Mouse (Mus musculus): ENCODE results near the gene Mcfd2. TPM values are rescaled to one million over a fixed set of nuclear protein-coding genes. Genes with fewer than 3 reads are reported as not detected.
"Not testable (repeated sequence)": the region's sequence is repeated elsewhere in the genome, so short reads cannot be mapped to it uniquely, and the experiment has no call there.

The Mcfd2 gene
- polyA plus RNA-seq, 1 experiment = not detected

- no peak for TF ChIP-seq CTCF (IDR thresholded peaks at IDR 0.05; ENCODE audit: insufficient read depth, low read depth, low read length)
- H3K4me3 ChIP-seq (ENCODE audit: insufficient read depth, low read depth, low read length) = no peak overlapping the region
- 83% methylated on average over 8 of the region's 8 CpGs for WGBS
- no peak overlapping the region for H3K27ac ChIP-seq (ENCODE audit: insufficient read depth, low read depth, low read length)
- peaks cover 12% of the 10 kb centered on the region for H3K4me1 ChIP-seq (ENCODE audit: control insufficient read depth, insufficient read depth, low read length)
Measured at GRCm38 (mm10) chr17:87306746-87307145, 41.0 kb upstream of the Mcfd2 start.

- TF ChIP-seq CTCF (IDR thresholded peaks at IDR 0.05; ENCODE audit: insufficient read depth, low read depth, low read length) (no peak), POLR2A (IDR thresholded peaks at IDR 0.05; ENCODE audit: insufficient read depth, low read depth, low read length) (no peak)
- H3K27ac ChIP-seq (ENCODE audit: insufficient read depth, low read depth, low read length) = no peak overlapping the region
- WGBS = 95% methylated on average over 8 of the region's 8 CpGs
- H3K4me3 ChIP-seq (ENCODE audit: insufficient read depth, low read depth, low read length) = no peak overlapping the region
- H3K4me1 ChIP-seq (ENCODE audit: control insufficient read depth, insufficient read depth, low read length) = peaks cover 12% of the 10 kb centered on the region
Measured at GRCm38 (mm10) chr17:87305065-87305464, 39.3 kb upstream of the Mcfd2 start.

DNA sequence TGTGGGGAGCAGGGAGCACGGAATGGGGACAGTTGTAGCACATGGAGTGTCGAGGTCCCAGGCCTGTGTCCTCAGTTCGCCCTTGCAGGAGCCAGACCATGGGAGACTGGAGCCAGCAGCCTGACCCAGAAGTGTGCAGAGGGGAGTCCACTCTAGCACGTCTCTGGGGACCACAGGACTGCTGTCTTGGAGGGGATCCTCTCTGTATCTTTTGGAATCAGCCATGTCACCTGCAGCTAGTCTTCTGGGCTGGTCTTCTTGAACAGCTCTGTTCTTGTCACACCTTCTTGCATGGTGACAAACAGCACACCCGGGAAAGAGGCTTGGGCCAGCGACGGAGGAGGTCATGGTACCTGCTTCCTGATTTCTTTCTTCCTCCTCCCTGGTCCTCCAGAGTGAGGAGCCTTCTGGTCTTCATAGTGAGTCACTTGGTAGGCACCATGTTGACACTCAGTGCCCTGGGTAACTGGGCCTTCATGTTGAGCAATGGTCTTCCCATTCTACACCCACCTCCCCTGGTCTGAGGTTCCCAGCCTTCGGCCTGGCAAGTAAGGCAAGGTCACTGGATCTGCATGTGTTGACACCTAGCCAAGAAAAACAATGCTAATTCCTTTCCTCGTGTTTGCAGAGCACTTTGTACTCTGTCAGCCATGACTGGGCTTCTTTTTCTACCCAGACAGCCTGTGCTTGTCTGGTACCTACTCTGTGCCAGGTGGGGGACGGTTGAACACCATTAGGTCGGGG, 38.6 kb upstream of the Mcfd2 start:
- Histone ChIP-seq H3K4me1 (ENCODE audit: control insufficient read depth, insufficient read depth, low read length) (peaks cover 7% of the 10 kb centered on the region), H3K27ac (ENCODE audit: insufficient read depth, low read depth, low read length) (no peak overlapping the region), H3K4me3 (ENCODE audit: insufficient read depth, low read depth, low read length) (no peak overlapping the region)
- no peak for TF ChIP-seq POLR2A (IDR thresholded peaks at IDR 0.05; ENCODE audit: insufficient read depth, low read depth, low read length)
- TF ChIP-seq CTCF (IDR thresholded peaks at IDR 0.05; ENCODE audit: insufficient read depth, low read depth, low read length) = no peak
- WGBS = 79% methylated on average over 11 of the region's 11 CpGs

DNA sequence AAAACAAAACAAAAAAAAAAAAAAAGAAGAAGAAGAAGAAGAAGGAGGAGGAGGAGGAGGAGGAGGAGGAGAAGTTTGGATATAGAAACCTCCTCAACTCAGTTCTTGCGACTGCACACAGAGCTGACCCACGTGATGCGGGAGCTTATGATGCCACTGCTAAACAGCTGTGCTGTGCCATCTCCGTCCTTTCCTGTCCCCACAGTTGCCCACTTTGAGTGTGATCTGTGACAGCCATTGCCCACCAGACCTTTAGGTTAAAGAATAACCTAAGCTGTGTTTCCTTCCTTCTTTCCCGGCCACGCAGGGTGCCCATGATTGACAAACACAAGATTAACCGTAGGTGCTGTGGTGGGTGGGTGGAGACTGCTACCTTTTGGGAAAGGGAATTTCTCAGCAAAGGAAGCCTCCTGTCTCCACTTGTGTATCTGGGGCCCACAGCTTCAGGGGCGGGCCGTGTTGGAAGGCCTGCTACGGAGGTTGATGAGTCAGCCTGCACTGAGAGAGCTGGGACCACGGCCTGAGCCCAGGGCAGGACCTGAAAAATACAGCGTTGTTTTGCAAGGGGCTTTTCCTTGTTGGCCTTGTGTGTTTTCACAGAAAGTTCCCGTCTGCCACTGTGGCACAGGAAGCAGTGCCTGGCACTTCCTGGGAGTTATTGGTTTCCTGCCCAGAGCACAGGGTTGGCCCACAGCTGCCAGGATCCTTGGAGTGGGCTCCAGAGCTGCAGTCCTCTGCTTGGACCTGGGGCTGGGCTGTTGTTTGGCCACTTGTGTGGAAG, 36.5 kb upstream of the Mcfd2 start:
- H3K4me1 ChIP-seq (ENCODE audit: control insufficient read depth, insufficient read depth, low read length) = peaks cover 7% of the 10 kb centered on the region; the same call in 1 of the 2 replicates
- H3K27ac ChIP-seq (ENCODE audit: insufficient read depth, low read depth, low read length) = no peak overlapping the region
- no peak overlapping the region for H3K4me3 ChIP-seq (ENCODE audit: insufficient read depth, low read depth, low read length)
- no peak for TF ChIP-seq CTCF (IDR thresholded peaks at IDR 0.05; ENCODE audit: insufficient read depth, low read depth, low read length)
- no peak for TF ChIP-seq POLR2A (IDR thresholded peaks at IDR 0.05; ENCODE audit: insufficient read depth, low read depth, low read length)
- WGBS = 67% methylated on average over 13 of the region's 13 CpGs

GRCm38 (mm10) chr17:87301607-87302006, 35.9 kb upstream of the Mcfd2 start:
- 78% methylated on average over 9 of the region's 9 CpGs for WGBS
- not testable (repeated sequence) for H3K27ac ChIP-seq (ENCODE audit: insufficient read depth, low read depth, low read length); H3K4me3 ChIP-seq (ENCODE audit: insufficient read depth, low read depth, low read length); H3K4me1 ChIP-seq (ENCODE audit: control insufficient read depth, insufficient read depth, low read length)

GRCm38 (mm10) chr17:87300340-87300739, 34.6 kb upstream of the Mcfd2 start:
- H3K27ac ChIP-seq (ENCODE audit: insufficient read depth, low read depth, low read length) = no peak overlapping the region

DNA sequence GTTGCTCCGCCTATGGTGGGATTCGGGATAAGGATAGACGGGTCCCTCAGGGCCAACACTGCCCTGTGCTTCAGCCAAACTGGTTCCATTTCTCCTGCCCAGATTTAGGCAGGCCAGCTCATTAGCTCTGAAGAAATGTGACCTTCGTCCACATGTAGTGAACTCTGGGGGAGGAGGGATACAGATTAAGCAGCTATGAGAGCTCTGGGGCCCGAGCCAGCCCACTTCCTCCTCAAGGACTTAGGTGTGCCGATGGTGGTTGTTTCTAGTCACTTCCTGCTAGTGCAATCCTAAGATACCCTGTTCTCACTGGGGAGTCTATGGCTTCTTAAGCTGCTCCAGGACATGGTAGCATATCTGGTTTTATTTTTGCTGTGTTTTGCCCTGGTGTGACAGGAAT, 33.2 kb upstream of the Mcfd2 start:
- Histone ChIP-seq H3K4me3 (ENCODE audit: insufficient read depth, low read depth, low read length) (no peak overlapping the region), H3K27ac (ENCODE audit: insufficient read depth, low read depth, low read length) (no peak overlapping the region), H3K4me1 (ENCODE audit: control insufficient read depth, insufficient read depth, low read length) (peaks cover 7% of the 10 kb centered on the region; the same call in 1 of the 2 replicates)
- TF ChIP-seq POLR2A (IDR thresholded peaks at IDR 0.05; ENCODE audit: insufficient read depth, low read depth, low read length) = no peak
- TF ChIP-seq CTCF (IDR thresholded peaks at IDR 0.05; ENCODE audit: insufficient read depth, low read depth, low read length) = no peak
- WGBS = 76% methylated on average over 6 of the region's 6 CpGs

More at GRCm38 (mm10) chr17:87300340-87300739, 34.6 kb upstream of the Mcfd2 start:
- H3K4me3 ChIP-seq (ENCODE audit: insufficient read depth, low read depth, low read length) = no peak overlapping the region
- WGBS = 87% methylated on average over 10 of the region's 10 CpGs
- no peak for TF ChIP-seq POLR2A (IDR thresholded peaks at IDR 0.05; ENCODE audit: insufficient read depth, low read depth, low read length)
- TF ChIP-seq CTCF (IDR thresholded peaks at IDR 0.05; ENCODE audit: insufficient read depth, low read depth, low read length) = no peak
- peaks cover 7% of the 10 kb centered on the region; the same call in 1 of the 2 replicates for H3K4me1 ChIP-seq (ENCODE audit: control insufficient read depth, insufficient read depth, low read length)

- 94% methylated on average over 1 of the region's 1 CpGs for WGBS
- H3K4me3 ChIP-seq (ENCODE audit: insufficient read depth, low read depth, low read length); H3K4me1 ChIP-seq (ENCODE audit: control insufficient read depth, insufficient read depth, low read length); H3K27ac ChIP-seq (ENCODE audit: insufficient read depth, low read depth, low read length): not testable (repeated sequence)
Measured at GRCm38 (mm10) chr17:87296701-87297100, 31.0 kb upstream of the Mcfd2 start.

DNA sequence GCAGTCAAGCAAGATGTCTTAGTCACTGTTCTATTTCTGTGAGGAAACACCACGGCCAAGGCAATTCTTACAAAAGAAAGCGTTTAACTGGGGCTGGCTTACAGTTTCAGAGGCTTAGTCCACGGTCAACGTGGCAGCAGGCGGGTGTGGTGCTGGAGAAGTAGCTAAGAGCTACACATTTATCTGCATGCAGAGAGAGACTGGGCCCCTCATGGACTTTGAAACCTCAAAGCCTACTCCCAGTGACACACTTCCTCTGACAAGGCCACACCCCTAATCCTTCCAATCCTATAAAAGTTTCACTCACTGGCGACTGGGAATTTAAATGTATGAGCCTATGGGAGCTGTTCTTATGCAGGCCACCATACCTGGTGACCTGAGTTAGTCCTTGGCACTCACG, 30.0 kb upstream of the Mcfd2 start:
- 76% methylated on average over 7 of the region's 7 CpGs for WGBS
- Histone ChIP-seq H3K4me1 (ENCODE audit: control insufficient read depth, insufficient read depth, low read length) (no peaks in the 10 kb centered on the region), H3K4me3 (ENCODE audit: insufficient read depth, low read depth, low read length) (no peak overlapping the region), H3K27ac (ENCODE audit: insufficient read depth, low read depth, low read length) (no peak overlapping the region)
- TF ChIP-seq POLR2A (IDR thresholded peaks at IDR 0.05; ENCODE audit: insufficient read depth, low read depth, low read length) (no peak), CTCF (IDR thresholded peaks at IDR 0.05; ENCODE audit: insufficient read depth, low read depth, low read length) (no peak)
